Mouse (Mus musculus) yolk sac, embryonic 10.5 days (tissue): ENCODE data around the gene Axin2.
"Not testable (repeated sequence)": the region's sequence is repeated elsewhere in the genome, so short reads cannot be mapped to it uniquely, and the experiment has no call there.

Source experiments
- DNase-seq: peaks from one replicate; pipeline ENCODE4 v3.0.0-alpha.2; 2017; ENCODE audit warnings: low spot score

The Axin2 gene

DNA sequence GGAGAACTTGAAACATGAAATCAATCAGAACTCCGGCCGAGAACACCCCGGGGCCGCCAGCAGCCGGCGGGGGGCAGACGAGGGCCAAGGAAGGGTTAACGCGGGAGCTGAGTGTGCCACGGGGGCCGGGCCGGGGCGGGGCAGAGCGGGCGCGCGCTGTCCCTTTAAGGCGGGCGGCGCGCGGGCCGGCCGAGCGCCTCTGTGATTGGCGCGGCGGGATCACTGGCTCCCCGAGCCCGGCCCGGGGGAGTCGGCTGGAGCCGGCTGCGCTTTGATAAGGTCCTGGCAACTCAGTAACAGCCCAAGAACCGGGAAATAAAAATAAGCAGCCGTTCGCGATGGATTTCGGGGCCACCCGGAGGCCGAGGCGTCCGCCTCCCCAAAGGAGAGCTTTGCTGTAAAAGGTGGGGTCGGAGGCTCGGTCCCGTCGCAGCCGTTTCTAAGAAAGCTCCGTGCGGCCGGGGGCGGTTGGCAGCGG lies at the start of gene Axin2:
Axin2 (plus strand) TSS at position 192 of the 478 bp plus-strand sequence.
- peak; percentile 90 for DNase-seq

DNA sequence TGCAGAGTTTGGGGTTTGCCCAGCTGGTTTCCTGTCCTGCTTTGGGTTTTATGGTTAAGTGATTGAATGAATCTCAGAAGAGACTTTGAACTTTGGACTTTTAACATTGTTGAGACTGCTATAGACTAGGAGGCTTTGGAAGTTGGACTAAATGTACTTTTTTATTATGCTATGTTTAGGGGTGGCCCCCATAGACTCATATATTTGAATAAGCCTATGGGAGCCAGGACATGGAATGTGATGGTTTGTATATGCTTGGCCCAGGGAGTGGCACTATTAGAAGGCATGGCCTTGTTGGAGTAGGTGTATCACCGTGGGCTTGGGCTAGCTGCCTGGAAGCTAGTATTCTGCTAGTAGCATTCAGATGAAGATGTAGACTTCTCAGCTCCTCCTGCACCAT lies 48.9 kb upstream of the Axin2 start:
- DNase-seq: not testable (repeated sequence)

DNA sequence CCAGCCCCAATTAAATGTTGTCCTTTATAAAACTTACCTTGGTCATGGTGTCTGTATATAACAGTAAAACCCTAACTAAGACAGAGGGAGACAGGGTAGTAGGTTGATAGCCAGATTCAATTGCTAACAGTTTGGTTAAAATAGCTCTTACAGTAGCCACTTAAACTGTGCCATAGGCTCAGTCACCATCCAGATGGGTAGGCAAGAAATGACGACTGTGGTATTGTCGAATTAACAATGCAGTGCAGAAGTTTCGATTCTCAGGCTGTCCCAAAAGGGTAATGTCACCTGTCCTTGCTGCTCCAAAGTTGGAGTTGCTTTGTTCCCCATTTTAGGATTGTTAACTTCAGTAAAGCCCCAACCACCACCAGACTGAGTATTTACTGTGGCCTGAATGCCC lies 48.4 kb upstream of the Axin2 start:
- DNase-seq: no peak

DNA sequence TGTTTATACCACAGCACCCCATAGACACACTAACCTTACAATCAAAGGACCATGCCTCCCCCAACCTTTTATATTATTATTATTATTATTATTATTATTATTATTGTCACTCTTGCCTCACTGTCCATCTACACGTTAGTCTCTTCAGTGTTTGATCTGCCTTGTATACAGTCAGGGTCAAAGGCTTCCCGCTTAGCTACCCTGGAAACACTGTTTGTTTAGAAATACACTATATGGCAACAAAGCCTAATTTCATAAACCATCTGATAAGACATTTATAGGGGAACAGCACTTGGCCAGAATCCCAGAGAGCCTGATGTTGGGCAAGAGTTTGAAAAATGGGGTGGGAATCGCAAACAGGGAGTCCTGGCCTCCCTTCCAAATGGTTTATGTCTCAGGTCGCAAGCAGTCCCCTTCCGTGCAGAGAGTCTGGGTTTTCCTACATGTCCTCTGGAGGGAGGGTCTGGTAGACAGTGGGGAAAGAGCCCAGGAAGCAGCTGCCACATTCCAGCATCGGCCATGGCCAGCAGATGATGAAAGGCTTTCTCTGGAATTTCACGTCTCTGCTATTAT lies 43.4 kb upstream of the Axin2 start:
- no peak for DNase-seq

DNA sequence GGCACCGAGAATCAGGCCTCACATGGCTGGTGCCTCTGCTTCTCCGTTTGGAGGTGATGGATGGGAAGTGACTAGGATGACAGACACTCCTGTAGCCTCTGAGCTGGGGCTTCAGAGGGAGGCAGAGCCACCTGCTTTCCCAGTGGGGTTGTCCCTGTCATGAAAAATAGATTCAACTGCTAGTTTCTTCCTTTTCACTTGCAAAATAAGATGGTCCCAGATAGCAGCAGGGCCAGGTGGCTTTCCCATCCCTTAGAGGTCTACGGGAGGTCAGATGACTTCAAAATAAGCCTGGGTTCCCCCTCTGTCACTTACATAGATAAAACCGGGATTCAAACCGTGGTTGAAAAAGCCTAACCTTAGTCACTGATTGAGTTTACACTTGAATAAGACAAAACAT lies 42.6 kb upstream of the Axin2 start:
- no peak for DNase-seq

DNA sequence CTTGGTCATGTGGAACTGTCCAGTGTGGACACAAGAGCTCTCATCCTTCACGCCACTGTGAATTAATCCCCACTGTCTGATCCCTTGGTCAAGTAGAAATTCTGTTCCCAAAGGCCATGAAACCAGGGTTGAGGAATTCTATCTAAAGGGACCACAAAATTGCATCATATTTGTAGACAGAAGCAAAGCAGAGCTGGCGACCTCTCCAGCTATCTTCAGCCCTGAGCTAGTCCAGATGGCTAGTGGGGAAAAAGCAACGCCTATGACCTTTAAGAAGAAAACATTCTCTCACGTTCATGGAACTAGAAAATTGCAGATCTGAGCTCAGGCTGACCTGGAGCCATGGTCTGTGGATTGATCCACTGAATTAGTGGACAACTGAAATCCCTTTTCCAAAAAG lies 39.6 kb upstream of the Axin2 start:
- no peak for DNase-seq

DNA sequence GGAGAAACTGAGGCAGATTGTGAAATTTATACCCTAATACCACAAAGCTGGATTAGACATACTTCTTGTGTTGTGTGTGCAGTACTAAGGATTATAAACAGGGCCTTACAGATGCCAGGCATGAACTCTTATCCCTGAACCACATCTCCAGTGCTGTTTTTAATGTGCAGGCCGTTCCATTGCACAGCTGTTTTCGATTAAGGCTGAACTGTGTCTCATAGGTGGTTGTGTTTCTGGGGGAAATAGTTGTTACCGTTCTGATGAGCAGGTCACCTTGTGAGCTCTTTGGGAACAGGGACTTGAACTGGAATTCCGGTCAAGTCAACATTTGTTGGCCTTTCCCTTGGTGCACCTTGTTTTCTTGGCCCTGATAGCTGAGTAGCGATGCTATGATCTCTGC lies 38.5 kb upstream of the Axin2 start:
- DNase-seq: no peak

DNA sequence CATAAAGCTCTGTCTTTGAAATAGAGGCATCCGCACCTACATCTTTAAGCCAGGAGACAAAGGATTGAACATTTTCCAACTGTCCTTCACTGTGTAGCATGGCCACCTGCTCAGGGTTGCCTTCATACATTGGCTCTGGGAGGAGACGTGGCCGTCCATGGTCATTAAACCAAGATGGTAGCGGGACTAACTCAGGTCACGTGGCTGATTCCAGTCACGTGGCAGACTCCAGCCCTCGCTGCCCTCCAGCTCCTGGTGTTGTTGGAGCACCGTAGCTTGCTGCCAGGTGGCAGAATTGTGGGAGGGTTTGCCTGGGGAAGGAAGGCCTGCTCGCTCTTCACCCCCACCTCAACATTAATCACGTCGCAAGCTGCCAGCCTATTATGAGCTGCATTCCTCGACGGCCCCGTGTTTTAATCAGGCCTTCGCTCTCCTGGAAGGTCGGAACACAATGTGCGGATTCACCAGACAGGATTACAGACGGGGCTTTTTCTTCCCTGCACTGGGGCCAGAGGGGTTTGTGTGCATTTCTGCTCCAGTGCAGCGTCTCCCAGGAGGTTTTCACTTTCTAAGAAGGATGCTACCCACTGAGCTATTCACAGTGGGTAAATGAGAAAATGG lies 34.8 kb upstream of the Axin2 start:
- DNase-seq: no peak

DNA sequence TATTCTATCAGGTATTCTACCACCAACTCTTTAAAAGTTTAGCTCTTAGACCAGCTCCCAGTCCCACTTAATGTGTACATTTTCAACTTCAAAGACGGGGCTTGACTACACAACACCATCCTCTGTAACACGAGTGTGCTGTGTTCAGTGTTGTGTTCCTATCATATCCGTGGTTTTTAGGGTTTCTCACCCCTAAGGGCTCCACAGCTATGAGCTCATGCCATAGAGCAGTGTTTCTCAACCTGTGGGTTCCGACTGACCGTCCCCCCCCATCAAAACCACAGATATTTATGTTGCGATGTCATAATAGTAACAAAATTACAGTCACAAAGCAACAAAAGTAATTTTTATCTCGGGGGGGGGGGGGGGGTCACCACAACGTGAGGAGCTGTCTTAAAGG lies 34.1 kb upstream of the Axin2 start:
- DNase-seq: no peak

DNA sequence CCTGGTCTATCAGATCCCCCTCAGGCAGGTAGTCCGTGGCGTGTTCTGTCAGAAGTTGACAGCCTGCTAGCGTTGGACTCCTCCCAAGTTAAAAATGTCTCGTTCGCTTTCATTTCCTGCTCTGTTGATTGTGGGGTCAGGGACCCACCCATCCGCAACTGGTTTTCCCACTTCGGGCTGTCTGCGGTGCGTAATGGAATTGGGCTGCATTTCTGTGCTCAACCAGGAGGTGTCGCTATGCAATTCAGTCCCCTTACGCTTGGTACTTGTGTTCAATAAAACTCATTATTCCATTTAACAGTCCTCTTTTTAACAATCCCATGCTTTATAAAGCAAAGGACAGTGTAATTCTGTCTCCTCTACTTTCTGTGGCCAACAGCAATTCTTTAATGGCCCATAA lies 31.0 kb upstream of the Axin2 start:
- DNase-seq: no peak

DNA sequence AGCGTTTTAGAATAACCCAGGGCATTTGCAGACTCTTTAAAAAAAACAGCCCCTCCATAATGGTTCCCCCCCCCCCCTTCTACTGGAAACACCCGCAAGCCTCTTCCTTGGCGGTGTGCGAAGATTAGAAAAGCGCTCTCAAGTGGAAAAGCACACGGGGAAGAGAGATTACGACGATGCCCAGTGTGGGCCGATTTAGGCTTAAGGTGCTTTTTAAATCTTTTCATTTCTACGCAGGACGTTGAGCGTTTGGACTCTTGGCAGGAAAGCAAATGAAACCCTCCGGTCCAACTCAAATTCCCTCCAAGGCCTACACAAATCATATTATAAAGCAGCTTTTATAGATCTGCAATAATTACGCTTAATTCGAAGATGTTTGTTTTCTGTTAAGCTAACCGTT lies 29.6 kb upstream of the Axin2 start:
- no peak for DNase-seq

DNA sequence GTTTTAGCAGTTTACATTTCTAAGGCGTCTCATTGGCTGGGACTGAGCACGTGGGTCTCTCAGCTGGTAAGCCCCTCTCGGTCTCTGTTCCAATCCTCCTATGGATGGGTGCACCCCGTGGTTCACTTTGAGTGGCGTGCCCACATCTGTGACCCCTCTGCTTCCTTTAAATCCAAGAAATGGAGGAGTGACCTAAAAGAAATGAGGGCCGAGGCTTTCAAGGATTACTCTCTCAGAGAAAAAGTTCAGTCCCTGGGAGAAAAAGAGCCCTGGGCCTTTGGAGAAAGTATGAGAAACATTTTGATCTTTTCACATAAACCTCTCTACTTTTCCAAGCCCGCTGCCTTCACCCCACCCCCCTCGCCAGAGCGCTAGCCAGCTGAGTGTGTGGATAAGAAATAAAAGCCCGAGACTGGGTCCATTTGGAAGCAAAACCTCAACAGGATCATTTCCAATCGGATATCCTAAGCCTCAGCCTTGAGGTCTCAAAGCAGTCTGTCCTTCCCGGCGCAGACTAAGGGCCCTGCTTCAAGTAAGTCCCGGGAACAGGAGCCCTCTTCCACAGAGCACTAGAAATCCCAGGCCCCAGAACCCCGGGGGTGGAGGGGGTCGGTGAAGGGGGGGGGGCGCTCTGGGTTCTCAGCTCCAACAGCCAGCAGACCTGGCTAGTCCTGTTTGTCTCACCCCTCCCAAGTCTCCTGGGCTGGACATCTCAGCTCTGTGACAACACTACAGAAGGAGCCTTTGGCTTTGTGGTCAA lies 28.9 kb upstream of the Axin2 start:
- DNase-seq: peak; percentile 60

DNA sequence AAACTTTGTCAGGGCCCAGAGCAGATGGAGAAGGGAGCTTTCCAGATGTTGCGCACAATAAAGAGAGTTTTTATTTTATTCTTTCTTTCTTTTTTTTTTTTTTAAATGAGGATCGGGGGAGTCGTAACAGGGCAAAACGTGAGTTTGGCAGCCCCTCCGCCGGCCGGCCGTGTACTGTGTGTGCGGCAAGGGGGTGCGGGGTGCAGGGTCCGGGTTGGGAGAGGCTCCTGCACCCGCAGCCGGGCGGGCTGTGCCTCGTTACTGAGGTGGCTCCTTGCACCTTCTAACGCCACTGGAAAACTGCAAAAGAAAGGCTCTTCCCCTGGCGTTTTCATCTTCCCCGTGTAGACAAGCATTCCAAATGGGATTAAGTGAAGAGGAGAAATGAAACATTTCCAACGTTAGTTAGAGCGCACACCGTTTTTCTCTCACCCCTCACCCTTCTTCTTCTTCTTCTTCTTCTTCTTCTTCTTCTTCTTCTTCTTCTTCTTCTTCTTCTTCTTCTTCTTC lies 28.2 kb upstream of the Axin2 start:
- no peak for DNase-seq

DNA sequence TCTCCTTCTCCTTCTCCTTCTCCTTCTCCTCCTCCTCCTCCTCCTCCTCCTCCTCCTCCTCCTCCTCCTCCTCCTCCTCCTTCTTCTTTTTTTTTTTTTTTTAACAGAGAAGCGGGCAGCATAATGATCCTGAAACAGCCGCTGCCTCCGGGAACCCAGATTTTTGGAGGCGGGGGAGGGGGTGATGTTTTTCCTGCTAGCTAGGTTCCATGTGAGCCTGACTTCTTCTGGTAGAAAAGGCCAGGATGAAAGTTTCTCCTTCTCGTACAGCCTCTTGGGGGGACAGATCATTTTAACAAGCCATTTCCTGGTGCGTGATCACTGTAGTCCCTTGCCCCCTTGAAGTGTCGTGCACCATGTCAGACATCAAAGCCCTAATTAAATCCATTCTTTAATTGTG lies 27.7 kb upstream of the Axin2 start:
- DNase-seq: no peak

DNA sequence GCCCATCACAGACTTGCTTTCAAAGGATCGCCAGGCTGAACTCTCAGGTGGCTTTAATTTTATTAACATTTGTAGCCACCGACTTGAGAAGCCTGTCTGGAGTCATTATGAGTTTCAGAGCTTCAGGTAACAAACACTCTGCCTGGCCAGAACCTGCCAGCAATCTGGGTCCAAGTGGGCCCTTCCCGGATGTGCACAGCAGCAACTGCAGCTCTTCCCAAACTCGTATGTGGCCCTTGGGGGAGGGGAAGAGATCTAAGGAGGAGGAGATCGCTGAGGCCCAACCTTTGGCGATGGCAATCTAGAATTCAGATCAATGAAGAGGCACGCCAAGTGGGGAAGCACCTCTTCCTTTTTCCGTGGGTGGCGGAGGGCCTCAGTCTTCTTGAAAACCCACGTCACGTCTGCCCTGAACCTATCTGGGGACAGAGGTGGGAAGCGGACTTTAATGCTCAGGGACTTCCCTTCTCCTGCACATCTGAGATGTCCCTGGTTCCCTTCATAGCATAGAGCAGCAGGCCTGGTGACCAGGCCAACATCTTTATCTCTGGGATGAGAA lies 26.8 kb upstream of the Axin2 start:
- no peak for DNase-seq

DNA sequence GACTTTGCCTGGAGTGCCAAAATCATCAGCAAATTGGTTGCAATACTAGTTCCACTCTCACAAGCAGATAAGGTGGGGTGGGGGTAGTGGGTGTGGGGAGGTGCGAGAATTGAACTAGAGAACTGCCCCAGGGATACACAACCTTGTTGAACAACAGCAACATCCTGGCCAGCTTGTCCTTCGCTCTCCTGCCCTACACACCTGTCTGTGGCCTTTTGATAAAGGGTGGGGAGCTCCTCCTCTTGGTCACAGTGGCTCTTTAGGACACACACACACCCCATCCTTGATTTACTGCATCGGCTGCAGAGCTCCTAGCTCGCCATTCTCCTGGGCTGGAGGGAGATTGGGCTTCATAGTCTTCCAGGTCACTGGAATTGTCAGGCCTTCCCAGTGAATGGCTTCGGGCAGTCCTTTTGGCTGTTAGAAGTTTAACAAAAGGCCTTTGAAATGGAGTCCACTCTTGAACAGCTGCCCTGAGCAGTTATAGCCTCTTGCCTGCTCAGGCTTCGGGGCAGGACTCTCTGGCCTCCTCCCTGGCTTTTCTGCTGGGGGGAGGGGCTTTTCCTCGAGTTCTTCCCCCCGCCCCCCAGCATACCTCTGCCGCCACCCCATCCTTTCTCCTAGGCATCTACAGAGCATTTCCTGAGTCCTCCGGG lies 26.2 kb upstream of the Axin2 start:
- DNase-seq: no peak

DNA sequence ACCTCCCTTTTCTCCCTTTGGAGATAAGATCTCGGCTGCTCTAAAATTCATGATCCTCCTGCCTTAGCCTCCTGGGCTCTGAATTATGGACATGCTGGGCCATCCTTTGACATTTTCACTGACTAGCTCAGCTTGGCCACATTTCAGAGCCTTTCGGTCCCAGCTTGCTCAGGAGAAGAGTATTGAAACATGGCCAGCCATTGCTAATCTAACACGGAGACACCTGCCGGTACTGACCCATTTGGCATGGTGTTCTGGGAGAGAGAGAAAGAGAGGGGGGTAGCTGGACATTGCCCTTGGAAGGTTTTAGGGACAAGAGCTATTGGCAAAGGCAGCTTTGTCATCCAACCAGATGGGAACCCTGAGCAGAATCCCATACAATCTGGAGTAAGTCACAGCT lies 23.1 kb upstream of the Axin2 start:
- DNase-seq: no peak

DNA sequence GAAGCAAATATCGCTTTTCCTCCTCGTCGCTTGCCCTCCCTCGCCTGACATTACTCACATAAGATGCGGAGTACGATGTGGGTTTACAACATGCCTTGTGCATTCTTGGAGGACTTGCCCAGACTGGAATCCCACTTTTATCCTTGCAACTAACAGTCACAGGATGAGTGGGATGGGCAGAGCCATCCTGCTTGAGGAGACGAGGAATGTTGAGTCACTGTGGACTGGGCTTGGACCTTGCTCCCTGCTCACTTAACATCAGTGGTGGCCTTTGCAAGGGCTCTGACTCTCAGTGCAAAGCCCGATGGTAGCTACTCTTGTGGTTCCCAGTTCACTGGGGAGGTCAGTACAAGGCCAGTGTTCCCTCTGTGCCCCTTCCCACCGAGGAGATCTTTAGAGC lies 22.1 kb upstream of the Axin2 start:
- no peak for DNase-seq

DNA sequence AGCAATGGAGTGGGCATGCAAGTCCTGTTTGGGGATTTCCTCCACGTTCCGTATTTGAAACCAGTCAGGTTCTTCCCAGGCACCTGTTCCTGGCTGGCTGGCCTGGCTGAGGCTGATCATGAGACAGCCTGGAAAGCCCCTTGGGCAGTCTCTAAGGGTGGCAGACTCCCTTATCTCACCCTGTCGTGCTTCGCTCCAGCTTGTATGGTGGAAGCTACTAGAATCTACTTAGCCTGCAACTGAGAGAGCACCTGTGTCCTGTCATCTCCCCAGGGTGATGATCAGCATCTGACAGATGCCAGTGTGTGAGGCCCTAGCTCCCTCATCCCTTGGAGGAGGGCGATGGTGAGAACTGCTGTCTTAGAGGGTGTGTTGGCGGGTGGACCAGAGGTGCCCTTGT lies 21.7 kb upstream of the Axin2 start:
- no peak for DNase-seq

DNA sequence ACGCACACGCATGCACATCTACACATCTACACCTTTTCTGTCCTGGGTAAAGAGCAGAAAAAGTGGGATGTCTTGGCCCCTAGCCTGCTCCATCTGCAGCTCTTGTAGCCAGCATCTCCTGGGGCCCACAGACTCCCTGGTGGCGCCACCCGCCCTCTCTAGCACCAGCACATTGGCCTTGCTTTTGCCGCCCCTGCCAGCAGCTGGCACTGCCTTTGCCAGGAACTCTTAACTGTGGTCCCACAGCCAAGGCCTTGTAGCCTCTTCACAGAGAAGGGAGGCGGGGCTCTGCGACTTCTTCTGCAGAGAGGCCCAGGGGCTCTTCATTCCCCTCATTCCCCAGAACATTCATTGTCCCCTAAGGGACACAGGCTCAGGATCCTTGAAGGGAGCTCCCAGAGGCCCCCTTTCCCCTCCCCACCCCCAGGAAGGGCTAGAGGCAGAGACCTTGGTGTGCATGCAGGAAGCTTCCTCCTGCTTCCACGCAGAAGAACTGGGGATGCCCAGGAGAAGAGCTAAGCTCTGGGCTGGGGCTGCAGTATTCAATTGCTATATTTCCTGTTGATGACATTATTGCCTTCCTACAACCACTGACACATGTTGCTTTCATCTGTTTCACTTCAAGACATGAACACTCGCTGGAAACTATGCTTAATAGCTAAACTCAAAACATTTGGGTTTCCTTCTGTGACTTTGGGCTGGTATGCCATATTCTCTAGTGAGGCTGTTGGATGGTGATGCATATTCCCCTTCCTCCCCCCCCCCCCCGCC lies 19.2 kb upstream of the Axin2 start:
- DNase-seq: no peak

DNA sequence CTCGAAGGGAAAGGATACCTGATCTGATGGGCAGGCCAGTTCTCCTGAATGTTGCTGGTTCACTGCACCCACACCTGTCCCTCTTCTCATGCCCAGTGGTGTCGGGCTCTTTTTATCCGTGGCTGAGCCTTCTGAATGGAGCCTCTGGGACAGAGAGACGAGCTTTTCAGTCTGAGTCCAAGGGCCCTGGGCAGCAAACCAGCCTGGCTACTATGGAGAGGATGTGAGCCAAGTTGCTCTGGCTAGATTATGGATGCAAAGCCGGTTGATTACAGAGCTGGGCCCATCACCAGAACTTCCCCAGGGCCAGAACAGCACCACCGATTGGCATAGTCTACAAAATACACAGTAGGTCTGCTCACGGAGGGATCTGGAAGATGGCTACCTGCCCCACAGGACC lies 18.5 kb upstream of the Axin2 start:
- DNase-seq: no peak

DNA sequence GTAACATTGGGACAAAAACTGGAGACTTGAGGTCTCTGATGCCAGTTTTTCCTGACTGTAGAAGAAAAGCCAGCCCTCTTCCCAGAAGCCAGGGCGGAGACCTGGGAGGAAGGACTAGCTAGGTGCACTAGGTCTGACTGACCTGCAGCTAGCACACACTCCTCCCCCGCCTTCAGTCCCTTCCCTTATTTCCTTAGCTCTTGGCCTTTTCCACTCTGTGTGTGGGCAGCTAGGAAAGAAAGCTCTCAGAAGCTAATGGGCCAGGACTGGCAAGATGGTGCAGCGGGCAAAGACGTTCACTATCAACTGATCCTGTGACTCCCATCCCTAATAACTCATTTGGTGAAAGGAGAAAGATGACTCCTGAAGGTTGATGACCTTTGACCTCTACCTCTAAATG lies 17.8 kb upstream of the Axin2 start:
- DNase-seq: no peak
